Mouse (Mus musculus) MEL (cell line): ENCODE results near the gene Copg2. TPM values are rescaled to one million over a fixed set of nuclear protein-coding genes. Genes with fewer than 3 reads are reported as not detected.

Experiments used
- DNase-seq: peaks from one replicate; pipeline ENCODE4 v3.0.0; 2011; ENCODE audit warnings: low read depth, low spot score
- H3K27ac ChIP-seq: 2 replicates; pipeline ENCODE4 v1.5.1; 2012; ENCODE audit warnings: low read depth, mild to moderate bottlenecking, control low read depth, low read length, moderate library complexity; ENCODE audit not compliant: control insufficient read depth
- H3K27me3 ChIP-seq, 2 experiments: fragments of 150-350 bp in 1 of 2; sonication (generic) in 1 of 2; 2 replicates each; pipeline ENCODE4 v1.6.1; 2012; ENCODE audit warnings: low read length in 2 of 2, mild to moderate bottlenecking in 2 of 2, improper control_type of control experiment in 1 of 2, moderate library complexity in 1 of 2; ENCODE audit not compliant: insufficient read depth in 2 of 2, control insufficient read depth in 1 of 2
- H3K36me3 ChIP-seq, 2 experiments: 2 replicates each; pipeline ENCODE4 v1.6.1; 2012 to 2014; ENCODE audit warnings: low read length in 2 of 2, improper control_type of control experiment in 1 of 2, inconsistent platforms in 1 of 2, mild to moderate bottlenecking in 1 of 2; ENCODE audit not compliant: insufficient read depth in 2 of 2, control insufficient read depth in 1 of 2
- H3K4me1 ChIP-seq, 2 experiments: fragments of 150-350 bp in 1 of 2; sonication (generic) in 1 of 2; 2 replicates each; pipeline ENCODE4 v1.6.1; 2012; ENCODE audit warnings: low read length in 2 of 2, improper control_type of control experiment in 1 of 2, mild to moderate bottlenecking in 1 of 2; ENCODE audit not compliant: insufficient read depth in 2 of 2, control insufficient read depth in 1 of 2
- H3K4me3 ChIP-seq, 2 experiments: fragments of 150-350 bp in 1 of 2; sonication (generic) in 1 of 2; 2 replicates each; pipeline ENCODE4 v1.5.1; 2012; ENCODE audit warnings: low read depth in 2 of 2, low read length in 2 of 2, mild to moderate bottlenecking in 2 of 2, moderate library complexity in 2 of 2, control low read depth in 1 of 2, improper control_type of control experiment in 1 of 2; ENCODE audit not compliant: control insufficient read depth in 1 of 2, insufficient read depth in 1 of 2
- H3K79me2 ChIP-seq: 2 replicates; pipeline ENCODE4 v1.6.1; 2012; ENCODE audit warnings: mild to moderate bottlenecking, low read length, moderate library complexity; ENCODE audit not compliant: control insufficient read depth, poor library complexity, insufficient read depth
- H3K9ac ChIP-seq: 2 replicates; pipeline ENCODE4 v1.6.1; 2012; ENCODE audit warnings: low read depth, mild to moderate bottlenecking, control low read depth, low read length, moderate library complexity; ENCODE audit not compliant: control insufficient read depth, poor library complexity, severe bottlenecking
- H3K9me3 ChIP-seq: fragments of 150-350 bp; sonication (generic); replicated peaks from 2 replicates; pipeline ENCODE4 v1.6.1; 2012; ENCODE audit warnings: mild to moderate bottlenecking, low read length, improper control_type of control experiment, moderate library complexity; ENCODE audit not compliant: insufficient read depth
- CHD1 ChIP-seq: IDR thresholded peaks from 2 replicates; pipeline ENCODE4 v1.6.1; 2012; ENCODE audit warnings: low read depth, mild to moderate bottlenecking, inconsistent platforms, low read length, improper control_type of control experiment
- CHD2 ChIP-seq: IDR thresholded peaks from 2 replicates; pipeline ENCODE4 v1.6.1; 2011; ENCODE audit warnings: low read length, improper control_type of control experiment
- CTCF ChIP-seq, 3 experiments: IDR thresholded peaks in 2 of 3; conservative IDR thresholded peaks in 1 of 3; 2 replicates each; pipeline ENCODE4 v1.5.1; 2011 to 2012; ENCODE audit warnings: low read length in 3 of 3, low read depth in 2 of 3, mild to moderate bottlenecking in 2 of 3, improper control_type of control experiment in 1 of 3, inconsistent platforms in 1 of 3, mixed read lengths in 1 of 3, moderate library complexity in 1 of 3; ENCODE audit not compliant: control insufficient read depth in 1 of 3, insufficient read depth in 1 of 3, poor library complexity in 1 of 3, severe bottlenecking in 1 of 3
- ELF1 ChIP-seq: IDR thresholded peaks from 2 replicates; pipeline ENCODE4 v1.6.1; 2014; ENCODE audit warnings: low read depth, mild to moderate bottlenecking, inconsistent platforms, low read length, improper control_type of control experiment, moderate library complexity
- EP300 ChIP-seq, 2 experiments: IDR thresholded peaks; 2 replicates each; pipeline ENCODE4 v1.6.1; 2011; ENCODE audit warnings: improper control_type of control experiment in 2 of 2, low read length in 2 of 2, low read depth in 1 of 2, mild to moderate bottlenecking in 1 of 2
- ETS1 ChIP-seq: IDR thresholded peaks from 2 replicates; pipeline ENCODE4 v1.6.1; 2012; ENCODE audit warnings: low read depth, mild to moderate bottlenecking, inconsistent platforms, low read length, improper control_type of control experiment, moderate library complexity
- GATA1 ChIP-seq: IDR thresholded peaks from 2 replicates; pipeline ENCODE4 v1.6.1; 2011; ENCODE audit warnings: low read depth, low read length, improper control_type of control experiment
- HCFC1 ChIP-seq: IDR thresholded peaks from 2 replicates; pipeline ENCODE4 v1.6.1; 2012; ENCODE audit warnings: low read depth, mild to moderate bottlenecking, inconsistent platforms, low read length, improper control_type of control experiment, moderate library complexity
- KAT2A ChIP-seq: conservative IDR thresholded peaks from 2 replicates; pipeline ENCODE4 v1.6.1; 2012; ENCODE audit warnings: low read depth, low read length, improper control_type of control experiment, inconsistent platforms
- MAX ChIP-seq: IDR thresholded peaks from 2 replicates; pipeline ENCODE4 v1.6.1; 2011; ENCODE audit warnings: low read length, improper control_type of control experiment
- MXI1 ChIP-seq: IDR thresholded peaks from 2 replicates; pipeline ENCODE4 v1.6.1; 2011; ENCODE audit warnings: mild to moderate bottlenecking, low read depth, low read length, improper control_type of control experiment
- NRF1 ChIP-seq: IDR thresholded peaks from 2 replicates; pipeline ENCODE4 v1.6.1; 2014; ENCODE audit warnings: low read depth, mild to moderate bottlenecking, inconsistent platforms, low read length, improper control_type of control experiment, moderate library complexity; ENCODE audit not compliant: poor library complexity, insufficient read depth, severe bottlenecking
- POLR2AphosphoS5 ChIP-seq: IDR thresholded peaks from 2 replicates; pipeline ENCODE4 v1.6.1; 2012; ENCODE audit warnings: low read depth, borderline replicate concordance, mild to moderate bottlenecking, inconsistent platforms, low read length, moderate library complexity, mixed read lengths
- RCOR1 ChIP-seq: IDR thresholded peaks from 2 replicates; pipeline ENCODE4 v1.6.1; 2012; ENCODE audit warnings: low read depth, mild to moderate bottlenecking, inconsistent platforms, low read length, improper control_type of control experiment
- SMC3 ChIP-seq: IDR thresholded peaks from 2 replicates; pipeline ENCODE4 v1.6.1; 2011; ENCODE audit warnings: low read depth, low read length, improper control_type of control experiment
- USF1 ChIP-seq: IDR thresholded peaks from 2 replicates; pipeline ENCODE4 v1.6.1; 2014; ENCODE audit warnings: low read depth, mild to moderate bottlenecking, inconsistent platforms, low read length, improper control_type of control experiment, moderate library complexity
- ZMIZ1 ChIP-seq: IDR thresholded peaks from 2 replicates; pipeline ENCODE4 v1.6.1; 2012; ENCODE audit warnings: low read depth, mild to moderate bottlenecking, inconsistent platforms, low read length, improper control_type of control experiment, moderate library complexity
- ZNF384 ChIP-seq: IDR thresholded peaks from 2 replicates; pipeline ENCODE4 v1.6.1; 2012; ENCODE audit warnings: low read depth, mild to moderate bottlenecking, inconsistent platforms, low read length, improper control_type of control experiment
- polyA plus RNA-seq, 2 experiments: library from polyadenylated mRNA; stranded (reverse) in 1 of 2; unstranded in 1 of 2; fragments of >175 nt in 1 of 2; fragments of >200 nt in 1 of 2; gene quantifications; 2 replicates each; pipeline versions ENCODE4 v1.2.1 to v1.2.4; 2012; ENCODE audit warnings: low replicate concordance in 2 of 2, low read depth in 1 of 2; ENCODE audit not compliant: insufficient read length in 2 of 2, insufficient read depth in 1 of 2, missing spikeins in 1 of 2
- total RNA-seq: library from RNA; depleted of rRNA; stranded (reverse); fragments of 300-350 nt; gene quantifications from 2 replicates; pipeline ENCODE4 v1.2.3, GENCODE M21; 2012

Copg2 gene
- total and polyA plus RNA-seq, 3 experiments = 14.8 to 20.3 TPM; not detected in 1

DNA sequence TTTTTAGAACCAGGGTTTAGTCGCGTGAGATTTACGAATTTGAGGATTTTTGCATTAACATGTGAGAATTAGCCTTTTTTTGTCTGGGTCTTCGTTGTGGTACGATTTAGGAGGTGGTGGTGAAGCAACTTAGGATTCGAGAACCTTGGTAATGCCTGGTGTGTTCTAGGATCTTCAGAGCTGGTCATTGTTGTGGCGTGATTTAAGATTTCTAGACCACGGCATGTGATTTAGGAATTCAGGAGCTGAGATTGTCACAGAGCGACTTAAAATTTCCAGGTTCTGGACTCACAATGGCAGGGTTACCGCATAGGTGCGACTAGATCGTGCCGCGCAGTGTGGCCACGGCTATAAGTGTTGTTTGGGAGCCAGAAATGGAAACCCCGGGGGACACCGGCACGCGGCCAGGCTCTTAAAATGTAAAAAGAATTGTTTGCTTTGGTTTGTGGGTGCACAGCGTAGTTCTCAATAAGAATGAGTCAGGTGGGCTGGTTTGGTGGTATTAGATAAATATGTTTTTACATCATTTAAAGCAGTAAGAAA is 158.1 kb downstream of the Copg2 start (continued):
- no peak for TF ChIP-seq USF1
- TF ChIP-seq RCOR1 = no peak
- no peak for TF ChIP-seq SMC3
- no peak for TF ChIP-seq KAT2A

DNA sequence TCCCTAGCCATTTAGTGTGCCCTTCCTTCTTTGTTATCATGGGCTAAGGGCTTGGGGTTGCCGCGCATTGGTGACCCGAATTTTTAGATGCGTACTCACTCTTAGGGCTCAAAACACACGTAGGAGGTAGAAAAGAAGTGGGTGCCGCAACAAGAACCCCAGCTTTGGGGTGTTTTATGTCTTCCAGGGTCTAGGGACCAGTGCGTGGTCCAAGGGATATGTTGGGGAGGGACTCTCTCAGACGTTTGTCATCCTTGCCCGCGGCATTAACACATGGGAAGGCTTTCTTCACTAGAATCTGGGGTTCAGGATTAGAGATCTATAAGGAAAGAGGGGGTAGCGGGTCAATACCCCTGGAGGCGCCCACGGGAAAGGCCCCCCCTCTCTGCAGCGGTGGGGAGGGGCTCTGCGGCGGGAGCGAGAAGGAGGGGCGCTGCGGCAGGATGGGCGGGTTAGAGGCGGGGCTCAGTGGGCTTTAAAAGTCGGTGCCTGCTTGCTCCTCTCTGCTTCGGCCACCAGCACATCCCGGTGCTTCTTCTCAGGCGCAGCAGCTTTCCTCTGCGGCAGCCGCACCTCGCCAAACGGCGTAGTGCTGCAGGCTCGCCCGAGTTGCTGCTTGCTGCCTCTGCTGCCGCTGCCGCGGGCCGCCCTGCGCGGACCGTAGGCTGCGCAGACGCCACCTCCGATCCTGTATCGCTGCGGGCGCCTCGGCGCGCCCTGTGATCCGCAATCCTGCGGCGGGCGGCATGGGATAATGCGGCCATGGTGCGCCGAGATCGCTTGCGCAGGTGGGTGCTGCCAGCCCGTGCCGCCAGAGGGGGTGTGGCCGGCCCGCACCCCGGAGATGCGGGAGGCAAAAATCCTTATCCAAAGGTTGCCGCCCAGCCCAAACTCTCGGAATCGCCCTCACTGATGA is 158.8 kb downstream of the Copg2 start:
- DNase-seq = no peak
- H3K9me3 ChIP-seq = no peaks in the 10 kb centered on the region
- no peaks in the 10 kb centered on the region for H3K79me2 ChIP-seq
- H3K27ac ChIP-seq = no peak overlapping the region
- no peak overlapping the region for H3K9ac ChIP-seq
- no peak overlapping the region for H3K4me3 ChIP-seq
- TF ChIP-seq POLR2AphosphoS5 (no peak), CHD1 (no peak), CTCF (IDR thresholded peaks at IDR 0.05 in 2 of 3, conservative IDR thresholded peaks at IDR 0.05 in 1 of 3; ENCODE audit: control insufficient read depth in 1 of 3, insufficient read depth in 1 of 3, low read depth in 2 of 3, low read length in 3 of 3, poor library complexity in 1 of 3, severe bottlenecking in 1 of 3) (no peak), USF1 (no peak), ETS1 (no peak), CHD2 (no peak), GATA1 (no peak), MXI1 (no peak), ZMIZ1 (no peak), ELF1 (no peak), ZNF384 (no peak), NRF1 (no peak), HCFC1 (no peak), MAX (no peak), EP300 (IDR thresholded peaks at IDR 0.05; ENCODE audit: low read depth in 1 of 2, low read length in 2 of 2) (no peak)
- TF ChIP-seq, all 39 proteins: peak for 0
- Histone ChIP-seq H3K36me3 (peaks cover 0 to 2% of the 10 kb centered on the region in 2 experiments; a peak in 1 of 4 replicates), H3K27me3 (no peaks in the 10 kb centered on the region), H3K4me1 (no peaks in the 10 kb centered on the region; a peak in 1 of 4 replicates)
